Mouse (Mus musculus) thymus, postnatal 4 days (tissue): Measurements from ENCODE around the gene Olfr624.
A peak's percentile ranks its signal among the peaks of the same experiment; 100 is the strongest.
"Not testable (repeated sequence)": the region's sequence is repeated elsewhere in the genome, so short reads cannot be mapped to it uniquely, and the experiment has no call there.

Source experiments
- DNase-seq: peaks from one replicate; pipeline ENCODE4 v3.0.0; 2021

Gene Olfr624

GRCm38 (mm10) chr7:103671091-103671490 lies at the start of gene Olfr624:
Olfr624 (minus strand) TSS chr7:103671191.
- no peak for DNase-seq

DNA sequence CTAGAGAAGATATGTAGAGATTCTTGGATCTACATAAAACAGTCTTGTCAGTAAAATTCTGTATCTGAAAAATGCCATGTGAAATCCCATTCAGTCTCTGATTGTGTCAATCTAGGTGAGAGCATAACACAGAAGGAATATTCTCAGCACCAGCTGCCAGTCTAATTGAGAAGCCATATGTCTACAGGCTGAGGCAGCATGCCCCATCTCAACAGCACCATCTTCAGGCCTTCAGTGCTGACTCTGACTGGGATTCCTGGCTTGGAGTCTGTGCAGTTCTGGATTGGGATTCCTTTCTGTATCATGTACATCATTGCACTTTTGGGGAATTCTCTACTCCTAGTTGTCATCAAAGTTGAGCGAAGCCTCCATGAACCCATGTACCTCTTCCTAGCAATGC lies 45.4 kb upstream of the Olfr624 start:
- DNase-seq: not testable (repeated sequence)

GRCm38 (mm10) chr7:103714371-103714770 lies 43.4 kb upstream of the Olfr624 start, which contains the start of gene Olfr243:
Olfr243 (plus strand) TSS chr7:103714671.
- DNase-seq: no peak

- DNase-seq: peak; percentile 24
Observed at GRCm38 (mm10) chr7:103712024-103712423, 41.0 kb upstream of the Olfr624 start.

- no peak for DNase-seq
Observed at GRCm38 (mm10) chr7:103699469-103699868, 28.5 kb upstream of the Olfr624 start.

- DNase-seq: no peak
Observed at GRCm38 (mm10) chr7:103682420-103682819, 11.4 kb upstream of the Olfr624 start, which contains the start of gene Olfr625-ps1. Olfr625-ps1 (plus strand) TSS chr7:103682720.

- no peak for DNase-seq
Observed at GRCm38 (mm10) chr7:103663598-103663997, 7.4 kb downstream of the Olfr624 start, which contains the start of gene Olfr623. Olfr623 (minus strand) TSS chr7:103663698.

DNA sequence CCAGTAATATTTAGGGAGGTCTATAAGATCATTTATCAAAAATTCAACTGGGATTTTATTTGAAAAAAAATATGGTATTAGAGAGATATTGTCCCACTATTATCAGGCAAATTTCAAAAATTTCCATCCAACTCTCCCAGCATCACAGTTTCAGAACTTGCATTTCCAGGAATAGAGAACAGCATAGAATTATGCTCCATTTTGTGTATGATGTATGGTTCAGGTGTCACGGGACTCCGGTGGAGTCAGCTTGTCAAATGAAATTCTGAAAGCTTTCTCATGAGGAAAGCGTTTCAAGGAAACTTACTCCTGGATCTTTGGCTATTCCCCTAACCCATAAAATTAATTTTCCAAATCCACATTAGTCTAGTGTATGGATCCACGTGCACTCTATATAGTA lies 26.9 kb downstream of the Olfr624 start:
- no peak for DNase-seq

- no peak for DNase-seq
Observed at GRCm38 (mm10) chr7:103642602-103643001, 28.4 kb downstream of the Olfr624 start, which contains the start of gene Olfr622. Olfr622 (minus strand) TSS chr7:103642702.

DNA sequence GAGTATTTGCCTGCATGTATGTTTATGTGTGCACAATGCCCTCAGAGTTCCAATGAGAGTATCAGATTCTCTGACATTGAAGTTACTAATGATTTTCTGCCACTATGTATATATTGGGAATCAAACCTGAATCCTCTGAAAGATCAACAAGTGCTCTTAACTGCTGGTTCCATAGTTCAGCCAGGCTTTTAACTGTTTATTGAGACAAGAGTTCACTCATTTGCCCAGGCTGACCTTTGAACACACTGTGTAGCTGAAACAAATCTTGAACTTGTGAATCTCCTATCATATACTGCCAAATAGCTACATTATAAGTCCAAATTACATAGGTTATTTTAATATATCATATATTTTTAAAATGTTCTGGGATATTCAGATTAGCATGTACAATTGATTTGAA lies 34.2 kb downstream of the Olfr624 start:
- no peak for DNase-seq
